Mouse (Mus musculus): ENCODE data around the gene Ccdc148. TPM values are rescaled to one million over a fixed set of nuclear protein-coding genes. Genes with fewer than 3 reads are reported as not detected.

The Ccdc148 gene
- polyA plus RNA-seq, 1 experiment from 2014 or later: 3.7 TPM

GRCm38 (mm10) chr2:59155428-59155827 is 5.1 kb downstream of the Ccdc148 start:
- Histone ChIP-seq H3K4me3 (ENCODE audit: low read depth, low read length) (no peak overlapping the region), H3K27me3 (ENCODE audit: control insufficient read depth, insufficient read depth, low read length) (no peaks in the 10 kb centered on the region), H3K9ac (replicated peaks; ENCODE audit: low read depth, low read length) (no peak overlapping the region), H3K9me3 (ENCODE audit: control insufficient read depth, low read length) (no peaks in the 10 kb centered on the region), H3K36me3 (ENCODE audit: control insufficient read depth, insufficient read depth, low read length) (no peaks in the 10 kb centered on the region), H3K4me2 (ENCODE audit: low read depth, low read length) (no peak overlapping the region), H3K27ac (ENCODE audit: low read depth, low read length) (no peak overlapping the region), H3K4me1 (ENCODE audit: control insufficient read depth, insufficient read depth, low read length) (no peaks in the 10 kb centered on the region)
- ATAC-seq (ENCODE audit: low read depth): no peak

- WGBS: 93% methylated on average over 8 of the region's 8 CpGs
- Histone ChIP-seq H3K4me3 (ENCODE audit: low read depth, low read length) (no peak overlapping the region), H3K4me1 (ENCODE audit: control insufficient read depth, insufficient read depth, low read length) (no peaks in the 10 kb centered on the region), H3K27me3 (ENCODE audit: control insufficient read depth, insufficient read depth, low read length) (no peaks in the 10 kb centered on the region), H3K4me2 (ENCODE audit: low read depth, low read length) (no peak overlapping the region), H3K9ac (replicated peaks; ENCODE audit: low read depth, low read length) (no peak overlapping the region), H3K27ac (ENCODE audit: low read depth, low read length) (no peak overlapping the region), H3K36me3 (ENCODE audit: control insufficient read depth, insufficient read depth, low read length) (no peaks in the 10 kb centered on the region), H3K9me3 (ENCODE audit: control insufficient read depth, low read length) (no peaks in the 10 kb centered on the region)
- no peak for ATAC-seq (ENCODE audit: low read depth)
Measured at GRCm38 (mm10) chr2:59131044-59131443, 29.4 kb downstream of the Ccdc148 start.

DNA sequence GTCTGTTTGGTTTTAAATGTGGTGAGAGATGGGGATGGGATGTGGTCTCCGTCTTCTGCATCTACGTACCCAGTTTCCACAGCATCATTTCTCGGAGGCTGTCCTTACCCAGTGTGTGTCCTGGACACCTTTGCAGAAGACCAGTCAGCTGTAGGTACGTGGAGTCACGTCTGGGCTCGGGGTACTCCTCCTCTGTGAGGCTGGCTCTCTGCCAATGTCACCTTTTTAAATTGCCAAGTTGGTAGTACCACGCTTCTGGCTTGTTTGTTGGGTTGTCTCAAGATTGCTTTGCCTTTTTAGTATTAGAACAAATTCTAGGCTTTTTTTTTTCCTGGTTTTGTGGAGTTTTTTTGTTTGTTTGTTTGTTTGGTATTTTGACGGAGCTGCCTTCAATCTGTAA is 30.7 kb downstream of the Ccdc148 start:
- H3K4me2 ChIP-seq (ENCODE audit: low read depth, low read length): no peak overlapping the region
- no peak overlapping the region for H3K27ac ChIP-seq (ENCODE audit: low read depth, low read length)
- no peaks in the 10 kb centered on the region for H3K4me1 ChIP-seq (ENCODE audit: control insufficient read depth, insufficient read depth, low read length)
- H3K9me3 ChIP-seq (ENCODE audit: control insufficient read depth, low read length): no peaks in the 10 kb centered on the region
- no peak overlapping the region for H3K4me3 ChIP-seq (ENCODE audit: low read depth, low read length)
- H3K36me3 ChIP-seq (ENCODE audit: control insufficient read depth, insufficient read depth, low read length): no peaks in the 10 kb centered on the region
- no peak overlapping the region for H3K9ac ChIP-seq (replicated peaks; ENCODE audit: low read depth, low read length)
- no peak for ATAC-seq (ENCODE audit: low read depth)
- WGBS: 87% methylated on average over 8 of the region's 8 CpGs
- H3K27me3 ChIP-seq (ENCODE audit: control insufficient read depth, insufficient read depth, low read length): no peaks in the 10 kb centered on the region

DNA sequence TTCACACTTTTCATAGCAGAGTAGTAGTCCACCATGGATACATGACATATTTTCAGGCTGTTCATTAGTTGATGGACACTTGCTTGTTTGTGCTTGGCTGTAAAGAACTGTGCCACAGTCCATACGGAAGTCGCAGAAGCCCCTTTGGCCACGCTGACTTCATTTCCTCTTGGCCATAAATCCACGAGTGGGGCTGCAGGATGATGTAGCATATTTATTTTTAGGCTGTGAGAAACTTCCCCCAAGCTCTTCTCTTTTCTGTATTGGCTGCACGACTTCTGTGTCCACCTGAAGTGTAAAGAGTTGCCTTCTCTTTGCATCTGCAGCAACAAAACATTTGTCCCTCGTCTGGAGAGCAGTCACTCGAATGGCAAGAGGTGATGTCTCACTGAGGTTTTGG is 31.5 kb downstream of the Ccdc148 start:
- H3K27me3 ChIP-seq (ENCODE audit: control insufficient read depth, insufficient read depth, low read length): no peaks in the 10 kb centered on the region
- ATAC-seq (ENCODE audit: low read depth): no peak
- 87% methylated on average over 7 of the region's 7 CpGs for WGBS

DNA sequence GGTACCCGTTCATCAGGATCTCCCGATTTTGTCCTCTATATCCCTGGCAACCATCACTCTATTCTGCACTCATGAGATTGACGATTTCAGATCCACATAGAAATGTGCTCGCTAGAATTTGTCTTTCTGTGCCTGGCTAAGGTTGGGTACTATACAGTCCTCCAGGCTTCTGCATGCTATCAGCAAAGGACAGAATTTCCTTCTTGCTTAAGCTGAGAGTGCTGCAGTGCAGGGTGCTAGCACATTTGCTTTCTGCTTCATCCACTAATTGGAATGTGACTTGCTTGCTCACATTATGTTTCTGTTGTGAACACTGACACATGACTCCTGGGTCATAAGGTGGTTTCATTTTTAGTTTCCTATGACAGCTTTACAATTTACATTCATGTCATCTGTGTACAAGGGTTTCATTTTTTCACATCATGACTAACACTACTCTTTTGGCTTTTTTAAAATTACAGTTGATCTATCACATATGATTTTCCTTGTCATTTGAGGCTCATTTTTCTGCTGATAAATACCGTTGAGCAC is 104.8 kb downstream of the Ccdc148 start:
- Histone ChIP-seq H3K36me3 (ENCODE audit: control insufficient read depth, insufficient read depth, low read length) (no peaks in the 10 kb centered on the region), H3K4me1 (ENCODE audit: control insufficient read depth, insufficient read depth, low read length) (no peaks in the 10 kb centered on the region), H3K4me3 (ENCODE audit: low read depth, low read length) (no peak overlapping the region), H3K9ac (replicated peaks; ENCODE audit: low read depth, low read length) (no peak overlapping the region), H3K9me3 (ENCODE audit: control insufficient read depth, low read length) (no peaks in the 10 kb centered on the region), H3K27me3 (ENCODE audit: control insufficient read depth, insufficient read depth, low read length) (no peaks in the 10 kb centered on the region), H3K4me2 (ENCODE audit: low read depth, low read length) (no peak overlapping the region), H3K27ac (ENCODE audit: low read depth, low read length) (no peak overlapping the region)
- no peak for ATAC-seq (ENCODE audit: low read depth)
- WGBS: 85% methylated on average over 5 of the region's 5 CpGs

More for the DNA sequence above, 31.5 kb downstream of the Ccdc148 start:
- Histone ChIP-seq H3K9ac (replicated peaks; ENCODE audit: low read depth, low read length) (no peak overlapping the region), H3K4me1 (ENCODE audit: control insufficient read depth, insufficient read depth, low read length) (no peaks in the 10 kb centered on the region), H3K4me3 (ENCODE audit: low read depth, low read length) (no peak overlapping the region), H3K36me3 (ENCODE audit: control insufficient read depth, insufficient read depth, low read length) (no peaks in the 10 kb centered on the region), H3K27ac (ENCODE audit: low read depth, low read length) (no peak overlapping the region), H3K4me2 (ENCODE audit: low read depth, low read length) (no peak overlapping the region), H3K9me3 (ENCODE audit: control insufficient read depth, low read length) (no peaks in the 10 kb centered on the region)

DNA sequence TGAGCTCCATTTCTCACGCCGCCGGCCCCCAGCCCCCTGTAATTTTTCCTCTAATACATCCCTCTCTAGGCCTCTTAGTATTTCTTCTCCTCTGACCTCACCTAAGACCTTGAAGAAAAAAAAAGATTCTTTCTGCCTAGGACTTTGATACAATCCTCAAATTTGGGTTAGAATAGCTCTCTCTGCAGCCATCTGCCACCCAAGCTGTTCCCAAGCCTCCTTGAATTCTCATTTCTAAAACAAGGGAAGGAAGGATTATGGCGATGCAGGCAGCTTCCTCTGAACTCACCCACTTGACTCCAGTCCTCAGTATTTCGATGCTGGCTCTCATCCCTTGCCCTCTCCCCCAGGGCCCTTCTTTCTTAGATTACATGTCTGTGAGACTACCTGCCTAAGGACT is 106.1 kb downstream of the Ccdc148 start:
- H3K27ac ChIP-seq (ENCODE audit: low read depth, low read length): no peak overlapping the region

DNA sequence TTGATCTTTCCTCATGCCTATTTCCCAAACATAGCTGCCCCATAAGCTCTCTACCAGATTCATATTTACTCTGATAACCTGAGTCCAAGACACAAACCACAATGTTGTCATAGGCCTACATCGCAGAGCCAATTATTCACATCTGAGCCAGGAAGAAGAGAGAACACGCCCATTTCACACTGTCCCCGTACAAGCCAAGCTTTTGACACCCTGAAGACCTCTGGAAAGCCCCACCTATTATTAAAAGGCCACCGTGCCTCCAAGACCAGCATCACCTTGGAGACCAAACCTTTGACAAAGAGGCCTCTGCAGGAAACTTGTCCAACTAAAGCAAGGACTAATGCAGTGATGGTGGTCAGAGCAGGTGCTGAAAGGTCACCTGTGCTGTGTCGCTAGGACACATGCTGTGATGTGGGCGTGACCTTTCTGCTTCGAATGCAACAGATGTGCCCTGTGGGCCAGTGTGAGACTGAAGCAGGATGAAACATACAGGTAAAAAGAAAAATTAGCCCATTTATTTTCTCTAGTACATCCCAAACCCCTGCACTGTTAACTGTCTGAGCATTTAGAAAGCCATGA is 106.9 kb downstream of the Ccdc148 start:
- Histone ChIP-seq H3K27ac (ENCODE audit: low read depth, low read length) (no peak overlapping the region), H3K4me1 (ENCODE audit: control insufficient read depth, insufficient read depth, low read length) (no peaks in the 10 kb centered on the region), H3K4me2 (ENCODE audit: low read depth, low read length) (no peak overlapping the region), H3K4me3 (ENCODE audit: low read depth, low read length) (no peak overlapping the region), H3K9ac (replicated peaks; ENCODE audit: low read depth, low read length) (no peak overlapping the region), H3K9me3 (ENCODE audit: control insufficient read depth, low read length) (no peaks in the 10 kb centered on the region), H3K36me3 (ENCODE audit: control insufficient read depth, insufficient read depth, low read length) (no peaks in the 10 kb centered on the region), H3K27me3 (ENCODE audit: control insufficient read depth, insufficient read depth, low read length) (no peaks in the 10 kb centered on the region)
- WGBS: 70% methylated on average over 7 of the region's 7 CpGs
- ATAC-seq (ENCODE audit: low read depth): no peak

More for the DNA sequence above, 106.1 kb downstream of the Ccdc148 start:
- Histone ChIP-seq H3K9me3 (ENCODE audit: control insufficient read depth, low read length) (no peaks in the 10 kb centered on the region), H3K4me2 (ENCODE audit: low read depth, low read length) (no peak overlapping the region), H3K4me1 (ENCODE audit: control insufficient read depth, insufficient read depth, low read length) (no peaks in the 10 kb centered on the region), H3K27me3 (ENCODE audit: control insufficient read depth, insufficient read depth, low read length) (no peaks in the 10 kb centered on the region), H3K36me3 (ENCODE audit: control insufficient read depth, insufficient read depth, low read length) (no peaks in the 10 kb centered on the region), H3K4me3 (ENCODE audit: low read depth, low read length) (no peak overlapping the region), H3K9ac (replicated peaks; ENCODE audit: low read depth, low read length) (no peak overlapping the region)
- WGBS: 75% methylated on average over 5 of the region's 5 CpGs
- ATAC-seq (ENCODE audit: low read depth): no peak

DNA sequence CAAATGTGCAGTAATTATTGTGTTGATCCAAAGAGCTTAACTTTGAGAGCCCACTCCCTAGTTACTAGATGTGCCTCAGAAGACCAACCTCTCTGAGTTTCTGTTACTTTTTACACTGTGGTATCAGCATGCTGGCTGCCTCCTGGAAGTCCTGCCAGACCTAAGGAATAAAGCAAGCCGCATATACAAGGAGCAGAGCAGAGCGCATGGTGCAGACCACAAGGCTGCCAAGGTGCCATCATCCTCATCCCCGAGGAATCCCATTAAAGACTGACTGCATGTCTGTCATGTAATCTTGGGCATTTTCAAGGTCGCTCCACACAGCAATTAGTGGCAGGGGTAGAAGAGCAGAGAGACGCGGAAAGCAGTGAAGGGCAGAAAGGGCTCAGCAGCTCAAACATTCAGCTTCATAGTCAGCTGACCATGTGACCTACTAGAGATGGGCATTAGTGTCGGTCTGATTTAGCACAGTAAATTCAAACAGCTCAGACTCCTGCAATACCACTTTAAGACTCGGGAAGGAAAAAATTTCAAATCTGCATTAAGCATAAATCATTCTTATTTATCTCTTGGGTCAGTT is 110.1 kb downstream of the Ccdc148 start:
- Histone ChIP-seq H3K36me3 (ENCODE audit: control insufficient read depth, insufficient read depth, low read length) (no peaks in the 10 kb centered on the region), H3K27ac (ENCODE audit: low read depth, low read length) (no peak overlapping the region), H3K4me1 (ENCODE audit: control insufficient read depth, insufficient read depth, low read length) (no peaks in the 10 kb centered on the region), H3K4me2 (ENCODE audit: low read depth, low read length) (no peak overlapping the region), H3K9ac (replicated peaks; ENCODE audit: low read depth, low read length) (no peak overlapping the region), H3K9me3 (ENCODE audit: control insufficient read depth, low read length) (no peaks in the 10 kb centered on the region), H3K4me3 (ENCODE audit: low read depth, low read length) (no peak overlapping the region), H3K27me3 (ENCODE audit: control insufficient read depth, insufficient read depth, low read length) (no peaks in the 10 kb centered on the region)
- 59% methylated on average over 8 of the region's 8 CpGs for WGBS
- no peak for ATAC-seq (ENCODE audit: low read depth)

DNA sequence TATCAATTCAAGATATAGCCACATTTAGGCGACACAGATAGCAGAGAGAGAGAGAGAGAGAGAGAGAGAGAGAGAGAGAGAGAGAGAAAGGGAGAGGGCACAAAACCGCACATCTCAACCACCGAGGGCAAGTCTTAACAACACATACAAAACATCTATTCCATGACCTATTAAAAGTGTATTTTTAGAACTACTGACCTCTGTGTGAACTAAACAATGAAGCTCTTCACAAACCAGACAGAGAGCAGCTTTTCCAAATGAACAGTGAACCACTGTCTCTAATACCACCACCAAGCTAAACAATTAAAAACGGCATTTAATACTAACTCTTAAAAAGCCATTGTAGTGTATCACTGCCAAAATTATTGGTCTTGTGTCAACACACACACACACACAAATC is 110.8 kb downstream of the Ccdc148 start:
- Histone ChIP-seq H3K4me3 (ENCODE audit: low read depth, low read length) (no peak overlapping the region), H3K9ac (replicated peaks; ENCODE audit: low read depth, low read length) (no peak overlapping the region), H3K9me3 (ENCODE audit: control insufficient read depth, low read length) (no peaks in the 10 kb centered on the region), H3K4me2 (ENCODE audit: low read depth, low read length) (no peak overlapping the region), H3K27me3 (ENCODE audit: control insufficient read depth, insufficient read depth, low read length) (no peaks in the 10 kb centered on the region), H3K27ac (ENCODE audit: low read depth, low read length) (no peak overlapping the region), H3K4me1 (ENCODE audit: control insufficient read depth, insufficient read depth, low read length) (no peaks in the 10 kb centered on the region), H3K36me3 (ENCODE audit: control insufficient read depth, insufficient read depth, low read length) (no peaks in the 10 kb centered on the region)
- 35% methylated on average over 4 of the region's 4 CpGs for WGBS
- no peak for ATAC-seq (ENCODE audit: low read depth)
